Mouse (Mus musculus) embryo, embryonic 11 days (tissue): ENCODE measurements around the gene Peg10.
"Not testable (repeated sequence)": the region's sequence is repeated elsewhere in the genome, so short reads cannot be mapped to it uniquely, and the experiment has no call there.

Experiments
- DNase-seq: peaks from one replicate; pipeline ENCODE4 v3.0.0-alpha.2; 2015

Gene Peg10

GRCm38 (mm10) chr6:4749091-4749490 lies 2.0 kb downstream of the Peg10 start:
- peak; percentile 93 for DNase-seq

GRCm38 (mm10) chr6:4751355-4751754 lies 4.2 kb downstream of the Peg10 start:
- DNase-seq, result no peak

- no peak for DNase-seq
Measured at GRCm38 (mm10) chr6:4754286-4754685, 7.2 kb downstream of the Peg10 start.

- DNase-seq, result no peak
Measured at GRCm38 (mm10) chr6:4754886-4755285, 7.8 kb downstream of the Peg10 start.

DNA sequence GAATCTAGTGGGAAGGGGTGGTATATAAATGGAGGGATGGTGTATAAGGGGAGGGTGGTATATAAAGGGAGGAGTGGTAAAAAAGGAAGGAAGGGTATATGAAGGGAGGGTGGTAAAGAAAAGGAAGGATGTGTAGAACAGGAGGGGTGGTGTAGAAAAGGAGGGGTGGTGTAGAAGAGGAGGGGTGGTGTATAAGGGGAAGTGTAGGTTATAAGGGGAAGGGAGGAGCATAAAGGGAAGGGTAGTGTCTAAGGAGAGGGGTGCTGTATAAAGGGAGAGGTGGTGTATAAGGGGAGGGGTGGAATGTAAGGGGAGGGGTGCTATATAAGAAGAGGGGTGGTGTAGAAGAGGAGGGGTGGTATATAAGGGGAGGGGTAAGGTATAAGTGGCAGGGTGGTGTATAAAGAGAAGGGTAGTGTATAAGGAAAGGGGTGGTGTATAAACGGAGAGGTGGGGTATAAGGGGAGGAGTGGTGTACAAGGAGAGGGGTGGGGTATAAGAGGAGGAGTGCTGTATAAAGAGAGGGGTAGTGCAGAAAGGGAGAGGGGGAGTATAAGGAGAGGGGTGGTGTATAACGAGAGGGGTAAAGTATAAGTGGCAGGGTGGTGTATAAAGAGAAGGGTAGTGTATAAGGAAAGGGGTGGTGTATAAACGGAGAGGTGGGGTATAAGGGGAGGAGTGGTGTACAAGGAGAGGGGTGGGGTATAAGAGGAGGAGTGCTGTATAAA lies 14.5 kb downstream of the Peg10 start:
- not testable (repeated sequence) for DNase-seq

DNA sequence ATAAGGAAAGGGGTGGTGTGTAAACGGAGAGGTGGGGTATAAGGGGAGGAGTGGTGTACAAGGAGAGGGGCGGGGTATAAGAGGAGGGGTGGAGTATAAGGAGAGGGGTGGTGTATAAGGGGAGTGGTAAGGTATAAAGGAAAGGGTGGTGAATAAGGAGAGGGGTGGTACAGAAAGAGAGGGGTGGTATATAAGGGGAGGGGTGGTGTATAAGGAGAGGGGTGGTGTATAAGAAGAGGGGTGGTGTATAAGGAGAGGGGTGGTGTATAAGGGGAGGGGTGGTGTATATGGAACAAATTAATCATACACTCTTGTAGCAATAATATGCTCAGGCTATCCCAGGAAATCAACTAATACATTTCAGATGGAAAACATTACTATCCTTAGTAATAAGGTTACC lies 15.1 kb downstream of the Peg10 start:
- DNase-seq, result no peak

DNA sequence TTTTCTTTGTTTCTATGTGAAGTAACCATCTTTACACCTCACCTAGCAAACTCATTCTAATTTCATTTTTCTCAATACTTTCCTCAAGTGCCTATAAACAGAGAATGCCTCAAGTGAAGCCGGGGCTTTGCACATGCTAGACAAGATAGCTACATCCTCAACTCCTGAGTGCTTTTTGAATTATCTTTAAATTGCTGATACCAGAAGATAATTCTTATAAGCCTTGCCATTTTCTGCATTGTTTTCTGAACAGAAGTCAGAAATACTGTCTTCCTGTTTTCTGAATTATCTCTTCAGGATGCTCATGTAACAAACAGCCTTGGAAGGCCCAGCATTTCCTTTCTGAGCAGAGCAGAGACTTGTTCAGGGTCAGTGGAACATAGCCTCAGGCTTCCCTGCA lies 49.2 kb downstream of the Peg10 start:
- no peak for DNase-seq

DNA sequence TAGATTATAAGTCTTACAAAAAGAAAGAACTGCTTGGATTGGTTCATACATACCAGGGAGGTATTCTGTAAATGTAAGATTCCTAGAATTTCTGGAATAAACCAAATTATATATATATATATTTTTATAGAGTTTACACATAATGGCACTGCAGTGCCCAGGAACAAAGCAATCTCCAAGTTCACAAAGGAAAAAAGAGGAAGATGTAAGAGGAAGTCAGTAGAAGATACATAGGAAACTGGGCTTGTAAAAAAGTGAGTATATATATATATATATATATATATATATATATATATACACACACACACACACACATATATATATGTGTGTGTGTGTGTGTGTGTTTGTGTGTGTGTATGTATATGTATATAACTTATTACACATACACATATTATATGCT lies 50.2 kb downstream of the Peg10 start:
- DNase-seq, result not testable (repeated sequence)

DNA sequence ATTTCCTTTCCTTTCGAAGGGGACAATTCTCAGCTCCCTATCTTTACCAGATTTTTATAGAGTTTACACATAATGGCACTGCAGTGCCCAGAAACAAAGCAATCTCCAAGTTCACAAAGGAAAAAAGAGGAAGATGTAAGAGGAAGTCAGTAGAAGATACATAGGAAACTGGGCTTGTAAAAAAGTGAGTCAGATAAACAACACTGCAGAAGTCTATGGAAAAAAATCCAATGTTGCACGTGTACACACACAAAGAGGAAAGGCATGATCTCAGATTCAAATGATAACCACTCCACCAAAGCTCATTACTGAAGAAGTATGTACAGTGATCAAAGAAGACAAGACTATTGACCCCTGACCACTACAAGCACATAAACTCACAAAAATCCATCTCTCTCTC lies 51.3 kb downstream of the Peg10 start:
- DNase-seq, result no peak

DNA sequence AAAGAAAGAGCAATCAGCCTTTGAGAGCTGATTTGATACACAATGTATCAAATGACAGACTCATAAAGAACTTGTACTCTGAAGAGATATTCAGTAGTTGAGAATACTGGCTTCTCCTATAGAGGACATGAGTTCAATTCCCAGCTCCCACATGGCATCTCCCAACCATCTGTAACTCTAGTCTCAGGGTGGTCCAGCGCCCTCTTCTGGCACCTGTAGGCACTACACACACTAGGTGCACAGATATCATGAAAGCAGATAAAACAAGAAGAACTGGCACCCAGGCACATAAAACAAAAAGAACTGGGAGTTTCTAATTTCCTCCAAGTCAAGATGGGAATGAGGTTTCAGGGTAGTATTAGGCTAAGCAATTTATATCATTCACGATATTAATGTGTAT lies 52.3 kb downstream of the Peg10 start:
- no peak for DNase-seq

DNA sequence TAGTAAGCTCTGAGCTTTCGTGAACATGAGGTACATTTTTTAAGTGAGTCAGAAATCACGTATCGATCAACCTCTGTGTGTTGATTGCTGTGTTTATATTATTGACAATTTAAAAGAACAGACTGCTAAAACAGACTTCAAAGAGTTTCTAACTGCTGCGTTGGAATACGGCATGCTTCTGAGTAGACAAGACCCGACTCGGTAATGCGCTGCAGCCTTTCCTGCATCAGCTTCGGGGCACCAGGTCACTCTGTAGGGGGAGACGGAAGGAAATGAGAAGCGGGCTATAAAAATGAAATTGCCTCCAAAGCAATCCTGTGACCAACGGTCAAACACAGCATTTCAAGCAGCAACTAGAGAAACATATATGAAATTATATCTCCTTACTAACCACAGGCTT lies 59.9 kb downstream of the Peg10 start:
- DNase-seq, result peak; percentile 57
